Mouse (Mus musculus) erythroblast, embryonic 14.5 days (primary cell): ENCODE measurements around the gene Nfix.

Experiments
- GATA1 ChIP-seq: IDR thresholded peaks from 2 replicates; pipeline ENCODE4 v1.6.1; 2012; ENCODE audit warnings: low read length, inconsistent platforms, mixed read lengths
- TAL1 ChIP-seq: IDR thresholded peaks from 3 replicates; pipeline ENCODE4 v1.6.1; 2012; ENCODE audit warnings: low read length, inconsistent platforms, mixed read lengths

- TF ChIP-seq TAL1 (no peak), GATA1 (no peak)
These were observed 9.2 kb upstream of the Nfix start for GRCm38 (mm10) chr8:84809109-84809940.
